Mouse (Mus musculus) brain, adult 10 weeks (tissue): ENCODE data around the gene Wnt3a. TPM values are rescaled to one million over a fixed set of nuclear protein-coding genes. Genes with fewer than 3 reads are reported as not detected.

Experiments
- polyA plus RNA-seq: library from polyadenylated mRNA; stranded (reverse); fragments of 350-450 nt; fragmentation: Illumina TruSeq; extraction: RNeasy Lipid Tissue Mini Kit (QIAGEN cat#74804); gene quantifications from one replicate; pipeline ENCODE4 v1.2.3, GENCODE M21; 2015; ENCODE audit warnings: low read depth, low replicate concordance

Gene Wnt3a
- polyA plus RNA-seq: not detected

DNA sequence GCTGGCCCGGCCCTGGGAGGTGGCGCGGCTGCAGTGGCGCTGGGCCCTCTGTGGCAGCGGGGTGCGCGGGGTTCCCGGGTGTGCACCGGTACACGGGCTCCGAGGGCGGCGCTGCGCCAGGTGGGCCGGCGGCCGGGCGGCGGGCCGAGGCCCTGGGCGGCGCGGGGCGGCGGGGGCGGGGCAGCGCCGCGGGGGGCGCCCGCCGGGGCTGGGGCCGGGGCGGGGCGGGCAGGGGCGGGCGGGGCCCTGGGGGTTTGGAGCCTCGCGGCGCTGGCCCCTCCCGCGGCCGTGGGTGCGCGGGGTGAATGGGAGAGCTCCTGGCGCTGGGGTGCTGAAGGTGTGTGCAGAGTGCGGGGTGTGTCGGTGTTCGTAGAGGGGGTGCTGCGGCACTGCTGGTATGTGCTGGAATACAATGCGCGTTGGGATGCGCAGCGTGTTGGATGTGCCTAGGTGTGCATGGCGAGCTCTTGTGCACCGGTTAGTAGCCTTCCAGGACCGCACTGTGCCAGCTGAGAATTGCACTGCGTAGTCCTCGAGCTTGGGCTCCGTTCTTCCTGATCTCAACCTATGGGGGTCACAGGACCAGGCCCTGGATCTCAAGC lies at the start of gene Wnt3a:
TSS of gene Wnt3a (minus strand) at position 51 of the 602 bp plus-strand sequence.

DNA sequence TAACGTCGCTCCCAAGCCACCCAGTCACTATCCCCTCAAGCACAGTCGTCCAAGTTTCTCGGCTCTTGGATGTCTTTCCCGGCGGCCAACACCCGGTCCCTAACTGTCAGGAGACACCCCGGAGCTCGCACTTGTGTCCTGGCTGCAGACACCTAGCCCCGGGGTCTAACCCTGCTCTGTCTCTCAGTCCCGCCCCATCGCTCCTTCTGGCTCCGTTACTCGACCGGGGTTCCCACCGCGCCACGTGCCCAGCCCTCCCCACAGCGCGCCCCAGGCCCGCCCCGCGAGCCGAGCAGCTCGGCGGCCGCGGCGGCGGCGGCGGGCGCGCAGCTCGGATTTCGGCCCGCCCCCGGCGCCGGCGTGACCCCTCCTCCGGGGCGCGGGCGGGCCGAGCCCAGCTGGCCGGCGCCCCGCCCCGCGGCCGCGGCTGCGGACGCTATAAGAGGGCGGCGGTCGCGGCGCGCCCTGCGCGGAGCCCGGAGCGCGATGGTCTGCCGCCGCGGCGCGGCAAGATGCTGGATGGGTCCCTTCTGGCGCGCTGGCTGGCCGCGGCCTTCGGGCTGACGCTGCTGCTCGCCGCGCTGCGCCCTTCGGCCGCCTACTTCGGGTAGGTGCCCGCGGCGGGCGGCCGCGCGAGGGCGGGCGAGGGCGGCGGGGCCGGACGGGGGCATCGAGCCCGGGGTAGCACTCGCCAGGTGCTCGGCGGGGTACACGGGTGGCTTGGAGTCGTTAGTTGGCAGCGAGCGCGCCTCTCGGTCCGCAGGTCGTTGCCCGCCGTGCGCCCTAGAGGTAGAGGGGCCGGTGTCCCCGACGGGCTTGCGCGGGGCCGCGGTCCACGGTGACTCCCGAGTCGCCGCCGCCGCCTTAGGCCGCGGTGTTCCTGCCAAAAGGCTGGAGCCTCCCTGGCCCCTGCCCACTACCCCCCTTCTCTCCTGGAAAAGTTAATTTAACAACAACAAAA lies 16.2 kb upstream of the Wnt3a start, which contains the start of gene Wnt9a:
TSS of gene Wnt9a (plus strand) at position 468 of the 961 bp plus-strand sequence.

DNA sequence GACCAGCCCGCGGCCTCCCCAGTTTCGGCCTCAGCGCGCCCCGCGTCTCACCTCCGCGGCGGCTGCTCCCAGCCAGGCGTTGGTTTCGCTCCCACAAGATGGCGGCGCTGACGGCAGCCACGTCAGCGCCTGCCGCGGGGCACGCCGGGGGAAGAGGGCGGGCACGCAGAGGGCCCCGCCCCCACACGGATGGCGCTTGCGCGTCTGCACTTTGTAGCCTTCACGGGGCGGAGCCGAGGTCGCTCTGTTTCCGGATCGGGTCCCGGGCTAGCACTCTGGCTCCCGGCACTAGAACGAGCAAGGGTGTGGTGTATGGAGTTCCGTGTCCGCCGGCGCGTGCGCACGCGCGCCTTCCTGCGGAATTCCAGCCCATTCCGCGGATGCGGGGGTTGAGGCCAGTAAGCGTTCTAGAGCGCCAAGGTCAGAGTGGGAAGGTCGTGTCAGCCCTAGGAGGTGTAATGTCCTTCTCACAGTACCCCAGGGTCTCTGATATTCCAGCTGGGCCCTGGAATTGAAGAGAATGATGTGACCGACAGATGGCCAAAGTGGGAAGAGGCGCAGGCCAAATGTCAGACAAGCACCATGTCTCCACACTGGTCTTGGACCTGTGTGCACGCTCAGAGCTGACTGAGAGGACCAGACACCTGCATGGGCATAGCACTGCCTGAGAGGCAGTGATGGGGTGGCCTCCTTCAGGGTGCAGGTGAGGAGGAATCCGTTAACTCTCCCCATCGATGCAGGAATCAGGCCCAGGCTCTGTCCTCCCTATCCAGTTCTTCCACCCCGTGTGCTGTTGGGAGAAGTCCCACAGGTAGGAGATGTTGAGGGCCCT lies 62.2 kb downstream of the Wnt3a start, which contains the start of gene Arf1:
TSS of gene Arf1 (minus strand) at position 149 of the 832 bp plus-strand sequence.

DNA sequence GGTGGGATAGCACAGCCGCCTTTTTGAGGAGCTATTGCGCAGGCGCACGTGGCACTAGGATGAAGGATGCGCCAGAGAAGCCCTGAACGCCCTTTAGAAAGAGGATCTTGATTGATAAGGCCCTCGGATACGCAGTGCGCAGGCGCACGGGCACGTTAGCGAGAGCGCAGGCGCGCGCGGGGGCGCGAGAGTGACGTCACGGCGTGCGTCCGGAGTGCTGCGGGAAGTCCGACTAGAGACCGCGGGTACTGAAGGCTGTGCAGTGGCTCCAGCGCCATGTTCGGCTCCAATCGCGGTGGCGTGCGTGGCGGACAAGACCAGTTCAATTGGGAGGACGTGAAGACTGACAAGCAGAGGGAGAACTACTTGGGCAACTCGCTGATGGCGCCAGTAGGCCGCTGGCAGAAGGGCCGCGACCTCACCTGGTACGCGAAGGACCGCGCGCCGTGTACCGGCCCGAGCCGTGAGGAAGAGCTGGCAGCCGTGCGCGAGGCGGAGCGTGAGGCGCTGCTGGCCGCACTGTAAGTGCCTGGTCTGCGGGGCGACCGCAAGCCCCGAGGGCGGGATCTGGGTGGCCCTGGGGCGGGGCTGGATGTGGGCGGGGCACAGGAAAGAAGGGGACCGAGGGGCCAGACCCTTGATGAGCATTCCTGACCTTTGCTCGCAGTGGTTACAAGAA lies 82.3 kb downstream of the Wnt3a start, which contains the start of gene 2310033P09Rik:
TSS of gene 2310033P09Rik (plus strand) at position 169 of the 679 bp plus-strand sequence.

DNA sequence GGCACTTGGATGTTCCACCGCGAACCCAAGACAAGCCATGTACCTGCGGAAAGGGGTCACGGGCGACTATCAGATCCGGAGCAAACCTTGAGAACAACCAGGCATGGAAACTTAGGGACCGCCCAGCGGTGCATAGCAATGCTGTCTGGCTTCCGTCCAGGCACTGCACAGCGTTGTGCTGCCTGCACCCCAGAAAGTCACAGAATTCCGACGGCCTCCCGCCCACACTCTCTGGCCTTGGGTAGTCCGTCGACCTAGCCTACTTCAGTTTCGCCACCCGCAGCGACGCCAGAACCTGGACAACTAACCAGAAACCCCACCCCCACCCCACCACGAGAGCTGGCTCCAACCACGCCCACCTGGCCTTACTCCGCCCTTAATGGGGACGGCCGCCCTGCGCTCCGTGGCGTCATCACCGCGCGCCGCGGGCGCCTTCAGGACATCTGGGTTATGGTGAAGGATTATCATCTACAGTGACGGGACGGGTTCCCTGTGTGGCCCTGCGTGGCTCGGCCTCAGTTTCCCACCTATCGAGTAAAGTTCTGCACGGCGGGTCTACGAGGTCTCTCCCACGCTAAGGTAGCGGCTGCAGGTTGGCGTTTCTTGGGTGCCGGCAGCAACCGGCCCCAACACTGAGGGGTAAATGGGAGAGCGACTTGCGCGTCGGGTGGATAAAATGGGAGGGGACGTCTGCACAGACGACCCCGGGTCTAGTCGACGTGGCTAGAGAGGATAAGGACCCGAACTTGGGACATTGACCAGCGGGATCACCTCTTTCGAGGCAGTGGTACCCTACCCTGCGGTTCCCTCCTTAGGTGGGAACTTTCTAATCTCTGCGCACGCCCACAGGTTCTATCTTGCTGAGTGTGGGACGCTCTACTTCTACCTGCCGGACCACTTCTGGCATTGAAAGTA lies 88.2 kb downstream of the Wnt3a start, which contains the start of gene Mrpl55:
TSS of gene Mrpl55 (plus strand) at position 406 of the 915 bp plus-strand sequence.

Other genes starting within 250 kb of the Wnt3a start
- 1.5 TPM for gene Obscn, start 154.3 kb downstream of the Wnt3a start, polyA plus RNA-seq
- gene Iba57, start 127.0 kb downstream of the Wnt3a start, polyA plus RNA-seq: 5.8 TPM
- 20.0 TPM for gene Gjc2, start 107.5 kb downstream of the Wnt3a start, polyA plus RNA-seq
- 264 TPM for gene Guk1, start 98.5 kb downstream of the Wnt3a start, polyA plus RNA-seq
- gene Mrpl55, start 88.3 kb downstream of the Wnt3a start, polyA plus RNA-seq: 71.7 TPM
- gene 2310033P09Rik, start 82.4 kb downstream of the Wnt3a start, polyA plus RNA-seq: 18.6 TPM
- 538 TPM for gene Arf1, start 62.5 kb downstream of the Wnt3a start, polyA plus RNA-seq
- gene Wnt9a, start 16.2 kb upstream of the Wnt3a start, polyA plus RNA-seq: 9.0 TPM
- not detected for gene Prss38, start 84.9 kb upstream of the Wnt3a start, polyA plus RNA-seq
- gene Jmjd4, start 159.3 kb upstream of the Wnt3a start, polyA plus RNA-seq: 16.3 TPM
- gene Snap47, start 160.4 kb upstream of the Wnt3a start, polyA plus RNA-seq: 477 TPM
- 6.7 TPM for gene Zfp867, start 181.7 kb upstream of the Wnt3a start, polyA plus RNA-seq
- 6.6 TPM for gene Zkscan17, start 236.0 kb upstream of the Wnt3a start, polyA plus RNA-seq